Mouse (Mus musculus) midbrain, embryonic 15.5 days (tissue): Measurements from ENCODE around the gene Jaml. TPM values are rescaled to one million over a fixed set of nuclear protein-coding genes. Genes with fewer than 3 reads are reported as not detected.
"Not testable (repeated sequence)": the region's sequence is repeated elsewhere in the genome, so short reads cannot be mapped to it uniquely, and the experiment has no call there.

Source experiments
- ATAC-seq: fragments of 200-750 bp; cut with Nextera tagmentation; replicated peaks from 2 replicates; pipeline ENCODE4 v1.8.0; 2017; ENCODE audit warnings: moderate TSS enrichment
- H3K27ac ChIP-seq: fragments of 300-500 bp; sonication (generic); 2 replicates; pipeline ENCODE4 v1.5.1; 2015; ENCODE audit warnings: mild to moderate bottlenecking, inconsistent platforms
- H3K27me3 ChIP-seq: fragments of 300-500 bp; sonication (generic); replicated peaks from 2 replicates; pipeline ENCODE4 v1.6.1; 2015; ENCODE audit warnings: inconsistent platforms
- H3K36me3 ChIP-seq: fragments of 300-500 bp; sonication (generic); replicated peaks from 2 replicates; pipeline ENCODE4 v1.6.1; 2015; ENCODE audit warnings: inconsistent platforms
- H3K4me1 ChIP-seq: fragments of 300-500 bp; sonication (generic); 2 replicates; pipeline ENCODE4 v1.6.1; 2015; ENCODE audit warnings: inconsistent platforms
- H3K4me2 ChIP-seq: fragments of 300-500 bp; sonication (generic); 2 replicates; pipeline ENCODE4 v1.6.1; 2015; ENCODE audit warnings: inconsistent platforms, mild to moderate bottlenecking, moderate library complexity
- H3K4me3 ChIP-seq: fragments of 300-500 bp; sonication (generic); 2 replicates; pipeline ENCODE4 v1.5.1; 2015; ENCODE audit warnings: mild to moderate bottlenecking, inconsistent platforms
- H3K9ac ChIP-seq: fragments of 300-500 bp; sonication (generic); 2 replicates; pipeline ENCODE4 v1.6.1; 2015; ENCODE audit warnings: mild to moderate bottlenecking, inconsistent platforms
- H3K9me3 ChIP-seq: fragments of 300-500 bp; sonication (generic); 2 replicates; pipeline ENCODE4 v1.6.1; 2016; ENCODE audit warnings: inconsistent platforms
- WGBS: fragments of 180-500 bp; shearing (Covaris S2); methylation state at CpG from one replicate; pipeline ENCODE4 v1.1.7; 2015; ENCODE audit warnings: mixed read lengths; 5-methylcytosine and 5-hydroxymethylcytosine counted together
- polyA plus RNA-seq: library from polyadenylated mRNA; unstranded; fragments of >200 nt; fragmentation: Nextera tagmentation; extraction: Ambion mirVana; gene quantifications from 2 replicates; pipeline ENCODE4 v1.2.1, GENCODE M21; 2015

The Jaml gene
- polyA plus RNA-seq = 0.24 and 0.26 TPM in 2 replicates

GRCm38 (mm10) chr9:45079011-45079410, at the start of gene Jaml:
TSS of gene Jaml (plus strand) at chr9:45079183.
- Histone ChIP-seq H3K4me2 (no peak within 1 kb of the TSS), H3K27me3 (no peaks in the 10 kb centered on the region), H3K4me3 (no peak within 1 kb of the TSS), H3K9me3 (no peaks in the 10 kb centered on the region), H3K9ac (no peak within 1 kb of the TSS), H3K36me3 (no peaks in the 10 kb centered on the region), H3K27ac (no peak within 1 kb of the TSS), H3K4me1 (no peaks in the 10 kb centered on the region)
- WGBS = 77% methylated on average over 5 of the region's 5 CpGs
- ATAC-seq = no peak

DNA sequence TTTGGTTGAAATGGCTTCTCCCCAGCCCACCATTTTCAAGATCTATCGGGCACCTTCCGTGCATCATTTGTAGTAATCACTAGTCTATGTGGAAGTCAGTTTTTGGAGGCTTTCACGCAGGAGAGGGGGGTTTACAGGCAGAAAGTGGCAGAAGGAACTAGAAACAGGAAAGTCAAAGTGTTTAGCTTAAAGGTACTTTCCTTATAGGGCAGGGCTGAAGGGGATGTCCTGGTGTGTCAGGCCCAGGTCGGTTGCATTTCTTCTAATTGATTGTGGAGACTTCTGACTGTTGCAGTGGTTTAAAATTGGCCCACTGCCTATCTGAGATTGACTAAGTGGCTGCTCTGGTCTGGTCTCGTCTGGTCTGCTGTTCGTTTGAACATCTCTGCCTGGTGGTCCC, 48.6 kb upstream of the Jaml start:
- Histone ChIP-seq H3K9me3 (no peaks in the 10 kb centered on the region), H3K27ac (no peak overlapping the region), H3K4me3 (no peak overlapping the region), H3K4me1 (no peaks in the 10 kb centered on the region), H3K36me3 (no peaks in the 10 kb centered on the region), H3K9ac (no peak overlapping the region), H3K27me3 (no peaks in the 10 kb centered on the region), H3K4me2 (no peak overlapping the region)
- no peak for ATAC-seq
- WGBS = 68% methylated on average over 6 of the region's 6 CpGs

DNA sequence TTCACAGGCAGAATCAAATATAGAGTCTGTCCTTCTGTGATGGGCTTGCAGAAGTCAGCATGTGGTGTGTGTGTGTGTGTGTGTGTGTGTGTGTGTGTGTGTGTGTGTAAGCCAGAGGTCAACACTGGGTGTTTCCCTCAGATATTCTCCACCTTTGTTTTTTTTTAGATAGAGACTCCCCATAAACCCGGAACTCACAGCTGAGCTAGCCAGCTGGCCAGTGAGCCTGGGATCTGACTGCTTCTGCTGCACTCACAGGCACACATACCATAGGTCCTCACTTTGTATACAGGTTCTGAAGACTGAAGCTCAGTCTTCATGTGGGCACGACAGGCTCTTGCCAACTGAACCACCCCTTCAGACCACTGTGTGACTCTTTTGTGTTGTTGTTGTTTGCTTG, 46.7 kb upstream of the Jaml start:
- 79% methylated on average over 2 of the region's 2 CpGs for WGBS
- no peak overlapping the region for H3K4me3 ChIP-seq
- no peak for ATAC-seq

GRCm38 (mm10) chr9:45034526-45034925, 44.5 kb upstream of the Jaml start:
- Histone ChIP-seq H3K27me3 (peaks cover 15% of the 10 kb centered on the region; the same call in 1 of the 2 replicates), H3K36me3 (no peaks in the 10 kb centered on the region), H3K9ac (no peak overlapping the region), H3K9me3 (no peaks in the 10 kb centered on the region), H3K27ac (no peak overlapping the region), H3K4me1 (no peaks in the 10 kb centered on the region), H3K4me2 (no peak overlapping the region), H3K4me3 (no peak overlapping the region)
- no peak for ATAC-seq
- 76% methylated on average over 3 of the region's 3 CpGs for WGBS

More for the DNA sequence above, 46.7 kb upstream of the Jaml start:
- Histone ChIP-seq H3K4me2 (no peak overlapping the region), H3K27ac (no peak overlapping the region), H3K9me3 (no peaks in the 10 kb centered on the region), H3K27me3 (no peaks in the 10 kb centered on the region), H3K36me3 (no peaks in the 10 kb centered on the region), H3K4me1 (no peaks in the 10 kb centered on the region), H3K9ac (no peak overlapping the region)

GRCm38 (mm10) chr9:45037803-45038202, 41.2 kb upstream of the Jaml start:
- H3K36me3 ChIP-seq, H3K27ac ChIP-seq, ATAC-seq, H3K4me2 ChIP-seq, H3K4me3 ChIP-seq, H3K9me3 ChIP-seq, H3K4me1 ChIP-seq, H3K9ac ChIP-seq: not testable (repeated sequence)
- H3K27me3 ChIP-seq = peaks cover 46% of the 10 kb centered on the region
- WGBS = 67% methylated on average over 1 of the region's 1 CpGs

- Histone ChIP-seq H3K4me1 (no peaks in the 10 kb centered on the region; the same call in 1 of the 2 replicates), H3K27me3 (peaks cover 62% of the 10 kb centered on the region), H3K9ac (no peak within 1 kb of the TSS), H3K4me3 (no peak within 1 kb of the TSS), H3K36me3 (no peaks in the 10 kb centered on the region), H3K27ac (no peak within 1 kb of the TSS), H3K4me2 (0 out of 2 replicates have a peak within 1 kb of the TSS, but pooled peaks have one; percentile 8), H3K9me3 (no peaks in the 10 kb centered on the region)
- WGBS = 68% methylated on average over 5 of the region's 5 CpGs
- ATAC-seq = no peak
These were observed 39.5 kb upstream of the Jaml start, which contains the start of gene Mpzl2 for GRCm38 (mm10) chr9:45039499-45039898. TSS of gene Mpzl2 (plus strand) at chr9:45039799.

DNA sequence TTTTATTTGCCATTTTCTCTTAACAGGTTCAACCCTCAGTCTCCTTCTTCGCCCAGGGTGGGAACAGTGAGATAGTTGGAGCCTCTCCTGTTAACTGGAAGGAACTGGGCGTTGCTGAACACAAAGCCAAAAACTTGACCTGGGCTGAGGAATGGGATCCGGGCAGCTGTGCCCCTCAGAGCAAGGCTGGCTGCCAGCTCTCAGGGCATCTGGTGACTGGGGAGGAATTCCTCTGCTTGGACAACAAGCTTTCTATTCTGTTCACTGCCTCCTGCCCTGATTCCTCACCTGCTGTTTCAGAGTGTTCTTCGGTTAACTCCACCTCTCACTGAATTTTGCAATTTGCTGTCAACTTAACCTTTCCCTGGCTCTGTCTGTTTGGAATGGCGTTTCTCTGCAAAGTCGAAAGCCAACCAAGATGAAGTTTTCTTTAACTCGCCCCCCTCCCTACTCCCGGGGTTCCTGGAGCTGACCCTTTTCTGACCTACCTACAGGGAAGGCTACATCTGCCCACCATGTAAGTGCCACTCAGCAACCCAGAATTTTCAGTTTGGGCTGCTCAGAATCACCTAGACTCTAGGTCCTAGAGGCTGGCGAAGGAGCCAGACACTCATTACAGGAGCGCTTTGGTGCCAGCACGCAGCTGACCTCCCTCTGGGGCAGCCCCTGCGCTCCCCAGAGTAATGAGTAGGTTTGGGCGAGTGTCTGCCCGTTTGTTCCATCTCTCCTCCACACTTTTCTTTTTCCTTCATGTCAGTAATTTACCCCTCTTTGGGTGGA, 38.7 kb upstream of the Jaml start:
- Histone ChIP-seq H3K4me2 (0 out of 2 replicates have a peak overlapping the region, but pooled peaks have one; percentile 8), H3K9ac (no peak overlapping the region), H3K4me3 (no peak overlapping the region), H3K9me3 (no peaks in the 10 kb centered on the region), H3K27ac (no peak overlapping the region), H3K36me3 (no peaks in the 10 kb centered on the region), H3K4me1 (no peaks in the 10 kb centered on the region; the same call in 1 of the 2 replicates), H3K27me3 (peaks cover 66% of the 10 kb centered on the region)
- no peak for ATAC-seq
- WGBS = 19% methylated on average over 14 of the region's 14 CpGs

DNA sequence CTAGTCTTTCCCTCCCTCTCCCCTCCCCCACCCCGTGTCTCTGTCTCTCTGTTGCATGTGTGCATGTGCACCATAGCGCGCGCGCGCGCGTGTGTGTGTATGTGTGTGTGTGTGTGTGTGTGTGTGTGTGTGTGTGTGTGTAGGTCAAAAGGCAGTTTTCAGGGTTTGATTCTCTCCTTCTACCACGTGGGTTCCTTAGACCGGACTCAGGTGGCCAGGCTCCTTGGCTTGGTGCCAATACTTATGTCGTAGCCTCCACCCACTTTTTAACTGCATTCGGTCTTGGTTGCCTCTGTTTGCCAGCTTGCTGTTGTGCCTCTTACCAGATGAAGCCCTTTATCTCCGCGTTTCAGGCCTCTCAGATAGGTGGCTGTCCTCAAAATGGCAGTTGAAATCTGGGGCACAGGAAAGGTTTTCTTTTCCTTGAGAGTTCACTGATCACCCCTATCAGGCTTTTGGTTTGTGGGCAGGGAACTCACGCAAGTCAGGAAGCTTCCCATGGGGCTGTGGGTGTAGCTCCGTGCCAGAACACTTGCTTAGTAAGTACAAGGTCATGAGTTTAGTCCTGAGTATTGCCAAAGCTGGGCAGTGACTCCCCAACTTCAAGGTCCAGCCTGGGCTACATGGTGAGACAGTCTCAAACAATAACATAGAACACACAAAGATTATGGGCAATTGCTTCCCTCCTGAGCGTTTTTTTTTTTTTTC, 37.7 kb upstream of the Jaml start:
- Histone ChIP-seq H3K4me1 (no peaks in the 10 kb centered on the region; the same call in 1 of the 2 replicates), H3K27ac (no peak overlapping the region), H3K9ac (no peak overlapping the region), H3K4me3 (no peak overlapping the region), H3K27me3 (peaks cover 66% of the 10 kb centered on the region), H3K36me3 (no peaks in the 10 kb centered on the region), H3K4me2 (0 out of 2 replicates have a peak overlapping the region, but pooled peaks have one; percentile 8), H3K9me3 (no peaks in the 10 kb centered on the region)
- ATAC-seq = no peak
- 31% methylated on average over 17 of the region's 17 CpGs for WGBS

GRCm38 (mm10) chr9:45042056-45042720, 36.8 kb upstream of the Jaml start:
- Histone ChIP-seq H3K36me3 (no peaks in the 10 kb centered on the region), H3K27ac (no peak overlapping the region), H3K9ac (no peak overlapping the region), H3K27me3 (peaks cover 68% of the 10 kb centered on the region), H3K4me2 (no peak overlapping the region), H3K9me3 (no peaks in the 10 kb centered on the region), H3K4me1 (no peaks in the 10 kb centered on the region; the same call in 1 of the 2 replicates), H3K4me3 (0 out of 2 replicates have a peak overlapping the region, but pooled peaks have one; percentile 1)
- WGBS = 5% methylated on average over 20 of the region's 20 CpGs
- ATAC-seq = no peak

DNA sequence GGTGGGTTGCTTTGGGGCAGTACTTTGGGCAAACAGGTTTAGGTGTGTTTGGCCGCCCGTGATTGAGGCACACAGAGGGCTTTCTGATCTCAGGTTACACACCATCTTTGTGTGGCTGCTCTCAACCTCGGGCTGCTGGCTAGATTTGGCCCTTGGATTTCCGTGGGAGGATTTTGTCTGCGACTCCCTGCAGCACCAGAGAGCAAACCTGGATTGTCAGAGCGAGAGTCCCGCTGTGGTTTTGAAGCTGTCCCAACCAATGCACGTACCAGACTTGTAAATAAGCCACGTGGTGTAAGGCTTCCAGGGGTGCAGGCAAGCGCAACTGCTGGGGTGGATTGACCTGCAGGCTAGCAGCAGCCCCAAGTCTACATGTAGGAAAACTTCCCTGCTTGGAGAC, 36.0 kb upstream of the Jaml start:
- no peak overlapping the region for H3K9ac ChIP-seq
- H3K36me3 ChIP-seq = no peaks in the 10 kb centered on the region
- WGBS = under 1% methylated on average over 10 of the region's 10 CpGs
- no peaks in the 10 kb centered on the region for H3K9me3 ChIP-seq
- no peak overlapping the region for H3K4me2 ChIP-seq
- no peak overlapping the region for H3K27ac ChIP-seq
- H3K4me1 ChIP-seq = no peaks in the 10 kb centered on the region; the same call in 1 of the 2 replicates
- peaks cover 70% of the 10 kb centered on the region for H3K27me3 ChIP-seq
- ATAC-seq = no peak
- H3K4me3 ChIP-seq = 0 out of 2 replicates have a peak overlapping the region, but pooled peaks have one; percentile 1

DNA sequence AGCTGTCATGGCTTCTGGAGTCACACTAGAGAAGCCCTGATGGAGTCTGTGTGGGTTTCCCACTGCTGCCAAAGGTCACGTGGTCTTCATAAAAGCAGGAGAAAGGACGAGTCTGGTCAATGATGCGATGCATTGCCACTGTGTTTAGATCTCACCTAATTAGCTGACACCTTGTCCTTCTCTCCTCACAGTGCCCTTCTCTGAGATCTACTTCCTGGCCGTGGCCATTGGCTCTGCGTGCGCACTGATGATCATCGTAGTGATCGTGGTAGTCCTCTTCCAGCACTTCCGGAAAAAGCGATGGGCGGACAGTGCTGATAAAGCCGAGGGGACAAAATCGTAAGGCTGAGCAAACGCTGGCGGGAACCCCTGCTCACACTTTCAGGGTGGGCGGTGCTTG, 32.0 kb upstream of the Jaml start:
- no peak for ATAC-seq
- no peaks in the 10 kb centered on the region for H3K36me3 ChIP-seq
- no peak overlapping the region for H3K9ac ChIP-seq
- no peak overlapping the region for H3K4me2 ChIP-seq
- H3K4me1 ChIP-seq = no peaks in the 10 kb centered on the region; the same call in 1 of the 2 replicates
- H3K27me3 ChIP-seq = peaks cover 43% of the 10 kb centered on the region
- no peak overlapping the region for H3K27ac ChIP-seq
- H3K4me3 ChIP-seq = no peak overlapping the region
- H3K9me3 ChIP-seq = no peaks in the 10 kb centered on the region
- WGBS = 90% methylated on average over 16 of the region's 16 CpGs

DNA sequence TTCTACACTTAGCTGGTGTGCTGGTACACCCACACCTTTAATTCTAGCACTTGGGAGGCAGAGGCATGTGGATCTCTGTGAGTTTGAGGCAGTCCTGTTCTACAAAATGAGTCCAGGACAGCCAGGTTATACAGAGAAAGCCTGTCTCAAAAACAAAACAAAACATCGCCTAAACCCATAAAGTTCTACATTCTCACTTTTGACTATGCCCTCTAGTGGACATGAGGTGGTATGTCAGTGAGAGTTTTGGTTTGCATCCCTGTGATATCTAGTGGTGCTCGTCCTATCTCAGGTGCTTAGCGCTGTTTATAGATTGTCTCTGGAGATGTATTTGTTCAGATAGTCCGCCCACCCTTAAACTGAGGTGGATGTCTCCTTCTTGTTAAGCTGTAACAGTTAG, 30.5 kb upstream of the Jaml start:
- Histone ChIP-seq H3K27me3 (peaks cover 40% of the 10 kb centered on the region), H3K36me3 (no peaks in the 10 kb centered on the region), H3K4me1 (no peaks in the 10 kb centered on the region), H3K9me3 (no peaks in the 10 kb centered on the region), H3K27ac (no peak overlapping the region), H3K4me3 (no peak overlapping the region), H3K4me2 (no peak overlapping the region), H3K9ac (no peak overlapping the region)
- no peak for ATAC-seq
- WGBS = 27% methylated on average over 4 of the region's 4 CpGs
